In genomic region chr2:132515076-132515475, GRCm38 (mm10) we compare ENCODE assay signal across 23 mouse cellular contexts.
DNase-seq lines count a peak whose midpoint lies in the region; ATAC-seq and TF ChIP-seq lines count a peak whose summit lies in the region.
"Had no signal": no experiment of that assay in that cellular context is flagged by ENCODE, and none has a peak within 500 bp of the region (broad histone marks: within the 10 kb centered on the region; RNA-seq: fewer than 3 reads in every experiment).

No protein-coding gene starts in this region.

- no peak overlapping the region for H3K27ac ChIP-seq in liver, embryonic 11.5 days (ENCODE audit: low read depth, low read length)
- H3K27ac ChIP-seq: embryonic facial prominence, embryonic 13.5 days; forebrain, embryonic 12.5 days; heart, adult 2 months; heart, embryonic 13.5 days; hindbrain, embryonic 12.5 days; kidney, embryonic 15.5 days; limb, embryonic 15.5 days; liver, embryonic 15.5 days; lung, embryonic 15.5 days; stomach, embryonic 15.5 days had no signal

- DNase-seq in CD4-positive, CD25-positive, alpha-beta regulatory T cell, adult 2 months (ENCODE audit: low read depth, low spot score) = peak; percentile 41
- DNase-seq in heart, adult 11 months = peak; percentile 76
- DNase-seq in heart, postnatal 14 days = no peak
- DNase-seq in ZHBTc4 (ENCODE audit: low read depth, low spot score) = peak; percentile 24
- no peak for DNase-seq in liver, embryonic 11.5 days (ENCODE audit: low spot score)
- DNase-seq in embryo, embryonic 10.5 days (ENCODE audit: low spot score) = no peak
- DNase-seq: gastrocnemius, postnatal 25 days; kidney, adult 11 months had no signal

- ATAC-seq in CD4-positive, CD25-positive, alpha-beta regulatory T cell, adult 4 months = no peak
- ATAC-seq in liver, embryonic 11.5 days (replicated peaks; ENCODE audit: low FRiP score) = no peak

- intact Hi-C loops in heart, postnatal 14 days (cut with DNase I) = no loop called here

- no peak overlapping the region for H3K9ac ChIP-seq in liver, embryonic 11.5 days (ENCODE audit: low read depth, low read length)
- H3K9ac ChIP-seq: embryonic facial prominence, embryonic 13.5 days; forebrain, embryonic 12.5 days; heart, embryonic 13.5 days; hindbrain, embryonic 12.5 days; kidney, embryonic 15.5 days; limb, embryonic 15.5 days; liver, embryonic 15.5 days; lung, embryonic 15.5 days; stomach, embryonic 15.5 days had no signal

- TF ChIP-seq CTCF in E14TG2a.4 (conservative IDR thresholded peaks at IDR 0.05; ENCODE audit: low read length) = no peak

- H3K36me3 ChIP-seq in E14TG2a.4 (ENCODE audit: insufficient read depth, low read length) = no peaks in the 10 kb centered on the region
- no peaks in the 10 kb centered on the region for H3K36me3 ChIP-seq in liver, embryonic 11.5 days (ENCODE audit: control insufficient read depth, insufficient read depth, low read length)
- H3K36me3 ChIP-seq: embryonic facial prominence, embryonic 13.5 days; forebrain, embryonic 12.5 days; heart, embryonic 13.5 days; hindbrain, embryonic 12.5 days; kidney, embryonic 15.5 days; limb, embryonic 15.5 days; liver, embryonic 15.5 days; lung, embryonic 15.5 days; stomach, embryonic 15.5 days had no signal

- H3K27me3 ChIP-seq in E14TG2a.4 (ENCODE audit: insufficient read depth, low read length) = peaks cover 17% of the 10 kb centered on the region
- no peaks in the 10 kb centered on the region for H3K27me3 ChIP-seq in liver, embryonic 11.5 days (replicated peaks; ENCODE audit: control insufficient read depth, insufficient read depth, low read length)
- H3K27me3 ChIP-seq: embryonic facial prominence, embryonic 13.5 days; forebrain, embryonic 12.5 days; hindbrain, embryonic 12.5 days; kidney, embryonic 15.5 days; limb, embryonic 15.5 days; lung, embryonic 15.5 days; stomach, embryonic 15.5 days had no signal

- no peaks in the 10 kb centered on the region for H3K9me3 ChIP-seq in E14TG2a.4 (ENCODE audit: low read length)
- H3K9me3 ChIP-seq in liver, embryonic 11.5 days (ENCODE audit: control insufficient read depth, low read length) = no peaks in the 10 kb centered on the region
- H3K9me3 ChIP-seq: embryonic facial prominence, embryonic 13.5 days; forebrain, embryonic 12.5 days; heart, embryonic 13.5 days; hindbrain, embryonic 12.5 days; kidney, embryonic 15.5 days; limb, embryonic 15.5 days; liver, embryonic 15.5 days; lung, embryonic 15.5 days; stomach, embryonic 15.5 days had no signal

- H3K4me3 ChIP-seq in E14TG2a.4 (replicated peaks; ENCODE audit: low read length) = peak overlapping the region; percentile 55
- no peak overlapping the region for H3K4me3 ChIP-seq in liver, embryonic 11.5 days (ENCODE audit: low read depth, low read length)
- H3K4me3 ChIP-seq: embryonic facial prominence, embryonic 13.5 days; erythroblast, embryonic 14.5 days; forebrain, embryonic 12.5 days; heart, adult 2 months; heart, embryonic 13.5 days; hindbrain, embryonic 12.5 days; kidney, embryonic 15.5 days; left cerebral cortex, adult 2 months; limb, embryonic 15.5 days; liver, embryonic 15.5 days; lung, embryonic 15.5 days; stomach, embryonic 15.5 days had no signal

- peaks cover 44% of the 10 kb centered on the region for H3K4me1 ChIP-seq in E14TG2a.4 (replicated peaks; ENCODE audit: low read depth, low read length)
- H3K4me1 ChIP-seq in liver, embryonic 11.5 days (replicated peaks; ENCODE audit: control insufficient read depth, insufficient read depth, low read length) = peaks cover 30% of the 10 kb centered on the region
- H3K4me1 ChIP-seq: kidney, embryonic 15.5 days; stomach, embryonic 15.5 days had no signal

- H3K4me2 ChIP-seq in liver, embryonic 11.5 days = no peak overlapping the region
- H3K4me2 ChIP-seq: embryonic facial prominence, embryonic 13.5 days; forebrain, embryonic 12.5 days; heart, embryonic 13.5 days; hindbrain, embryonic 12.5 days; kidney, embryonic 15.5 days; limb, embryonic 15.5 days; liver, embryonic 15.5 days; lung, embryonic 15.5 days; midbrain, embryonic 11.5 days; stomach, embryonic 15.5 days had no signal

- WGBS in liver, embryonic 11.5 days = 85% methylated on average over 14 of the region's 14 CpGs

Comparison
In these comparisons a context has a peak if more than half of its experiments do, and no peak if none do; other contexts are left out.
1. DNase-seq: peak in CD4-positive, CD25-positive, alpha-beta regulatory T cell, adult 2 months (single experiment), heart, adult 11 months (single experiment) and ZHBTc4 (single experiment); none in heart, postnatal 14 days (0 of 2), liver, embryonic 11.5 days (single experiment) and embryo, embryonic 10.5 days (single experiment).